Mouse (Mus musculus): ENCODE data around the gene Usp4.
"Not testable (repeated sequence)": the region's sequence is repeated elsewhere in the genome, so short reads cannot be mapped to it uniquely, and the experiment has no call there.

Gene Usp4

DNA sequence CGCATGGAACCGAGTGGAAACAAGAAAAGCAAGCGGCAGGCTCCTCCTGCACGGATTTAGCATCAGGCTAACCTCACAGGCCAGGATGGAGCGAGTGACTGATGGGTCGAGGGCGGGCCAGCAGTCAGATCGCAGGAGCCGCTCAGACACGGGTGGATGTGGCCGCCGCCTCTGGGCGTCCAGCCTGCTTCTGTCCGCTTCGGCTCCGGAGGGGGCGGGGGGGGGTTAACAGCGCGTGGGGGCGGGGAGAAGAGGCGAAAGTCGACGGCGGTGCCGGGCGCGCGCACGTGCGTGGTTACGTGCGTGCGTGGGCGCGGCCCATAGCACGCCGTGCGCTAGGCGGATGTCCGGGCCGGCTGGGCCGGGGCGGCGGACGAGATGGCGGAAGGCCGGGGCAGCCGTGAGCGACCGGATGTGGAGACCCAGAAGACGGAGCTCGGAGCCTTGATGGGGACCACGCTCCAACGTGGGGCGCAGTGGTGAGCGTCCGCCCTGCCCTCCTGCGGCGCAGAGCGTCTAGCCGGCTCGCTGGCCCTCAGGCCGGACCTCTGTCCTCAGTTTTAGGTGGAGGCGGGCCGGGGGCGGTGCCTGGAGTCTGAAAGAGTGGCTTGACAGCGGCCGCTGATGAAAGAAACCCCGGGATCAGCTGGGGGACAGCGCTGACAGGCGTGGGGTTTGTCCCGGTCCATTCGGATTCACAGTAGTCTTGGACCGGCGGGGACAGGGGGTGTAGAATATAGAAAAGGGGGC, at the start of gene Usp4:
Gene Usp4 (plus strand): TSS at position 314 of the 750 bp plus-strand sequence.
- peak; percentile 83 for DNase-seq (ENCODE audit: low spot score)

DNA sequence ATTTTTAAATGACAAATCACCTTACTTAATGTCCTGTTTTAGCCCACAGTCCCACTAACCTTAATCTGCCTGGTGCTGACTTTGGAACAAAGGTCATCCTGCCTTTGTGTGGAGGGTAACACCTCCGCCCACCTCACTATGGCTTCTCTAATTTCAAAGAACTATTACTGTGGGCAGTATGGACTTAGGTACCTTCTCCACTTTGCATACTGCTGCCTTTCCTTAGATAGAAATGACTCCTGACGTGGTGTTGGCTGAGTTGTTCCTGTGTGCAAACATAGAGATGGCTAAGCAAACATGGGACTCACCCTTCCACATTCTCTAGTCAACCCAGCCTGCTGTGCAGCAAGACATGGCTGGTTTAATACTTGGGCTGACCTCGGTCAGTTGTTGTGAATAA, 45.8 kb upstream of the Usp4 start:
- DNase-seq (ENCODE audit: low spot score), result no peak

DNA sequence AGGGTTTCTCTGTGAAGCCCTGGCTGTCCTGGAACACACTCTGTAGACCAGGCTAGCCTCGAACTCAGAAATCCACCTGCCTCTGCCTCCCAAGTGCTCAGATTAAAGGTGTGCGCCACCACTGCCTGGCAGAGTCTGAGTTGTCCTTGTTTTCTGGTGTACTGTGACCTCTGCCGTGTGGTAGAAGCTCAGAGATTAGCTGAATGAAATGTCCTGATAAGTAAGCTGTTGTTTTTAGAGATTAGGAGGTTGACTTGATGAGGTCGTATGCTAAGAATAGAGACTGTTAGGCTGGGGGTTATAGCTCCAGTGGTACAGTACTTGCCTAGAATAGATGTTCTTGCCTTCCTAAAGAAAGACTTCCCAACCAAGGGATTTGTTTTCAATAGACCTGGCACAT, 42.9 kb upstream of the Usp4 start:
- no peak for DNase-seq (ENCODE audit: low spot score)

- no peak for DNase-seq (ENCODE audit: low spot score)
These were observed 42.5 kb upstream of the Usp4 start for GRCm38 (mm10) chr9:108305170-108305569.

DNA sequence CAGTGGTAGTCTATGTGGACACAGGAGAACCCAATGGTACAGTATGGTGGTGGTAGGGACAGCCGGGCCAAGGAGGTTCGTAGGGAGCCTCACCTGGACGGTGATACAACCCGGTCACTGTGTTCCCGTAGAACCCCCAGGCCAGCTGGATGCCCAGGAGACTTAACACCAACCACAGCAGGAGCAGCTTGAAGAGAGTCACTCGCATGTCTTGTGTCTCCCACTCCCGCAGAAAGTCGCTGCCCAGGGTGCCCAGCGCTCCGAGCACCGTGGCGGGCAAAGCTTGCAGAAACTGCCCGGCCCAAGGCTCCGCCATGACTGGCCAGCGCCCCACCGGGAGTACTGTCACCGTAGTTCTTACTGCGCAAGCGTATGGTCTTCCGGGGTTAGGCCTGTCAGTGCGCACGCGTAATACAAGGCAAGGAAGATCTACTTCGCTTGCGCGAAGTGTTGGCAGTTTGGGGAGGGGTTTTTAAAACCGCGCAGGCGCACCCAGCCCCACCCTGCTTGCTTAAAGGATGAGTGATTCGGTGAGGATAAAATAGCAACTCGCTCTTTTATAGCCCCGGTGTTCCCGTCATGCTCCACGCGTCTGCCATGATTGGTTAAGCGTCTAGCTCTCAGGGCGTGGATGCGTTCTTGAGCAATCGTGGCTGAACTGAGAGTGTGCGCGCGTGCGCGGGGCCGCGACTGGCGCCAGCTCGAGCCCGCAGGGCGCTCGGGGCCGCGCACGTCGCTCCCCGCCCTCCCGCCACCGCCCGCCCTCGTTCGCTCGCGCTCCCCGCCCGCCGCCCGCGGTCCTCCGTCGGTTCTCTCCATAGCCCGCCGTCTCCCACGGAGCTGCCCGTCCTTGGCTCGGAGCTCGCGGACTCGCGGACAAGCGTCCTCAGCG, 41.8 kb upstream of the Usp4 start, which contains the start of the genes Rhoa and Tcta:
Gene Rhoa (plus strand): TSS at position 501 of the 892 bp plus-strand sequence.
Gene Tcta (minus strand): TSS at position 532 of the 892 bp plus-strand sequence.
- peak; percentile 100 for DNase-seq (ENCODE audit: low spot score)

DNA sequence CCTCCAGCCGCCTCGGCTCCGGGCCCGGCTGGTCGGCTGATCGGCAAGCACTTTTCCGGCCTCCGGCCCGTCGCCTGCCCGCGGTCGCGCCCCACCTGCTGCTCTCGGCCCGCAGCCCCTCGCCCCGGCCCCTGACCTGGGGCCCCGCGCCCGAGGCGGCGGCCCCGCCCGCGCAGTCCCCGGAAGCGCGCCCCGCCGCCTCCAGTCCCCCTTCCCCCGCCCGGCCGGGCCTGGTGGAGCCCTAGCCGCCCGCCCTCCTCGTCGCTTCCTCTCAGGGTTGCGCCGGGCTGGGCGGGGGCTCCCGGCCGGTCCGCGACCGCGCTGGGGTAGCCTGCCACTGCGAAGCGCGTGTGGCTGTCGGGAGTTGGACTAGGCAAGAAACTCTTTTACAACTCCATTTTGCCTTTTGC, 41.1 kb upstream of the Usp4 start:
- no peak for DNase-seq (ENCODE audit: low spot score)

GRCm38 (mm10) chr9:108307021-108307807, 40.4 kb upstream of the Usp4 start:
- no peak for DNase-seq (ENCODE audit: low spot score)

- no peak for DNase-seq (ENCODE audit: low spot score)
These were observed 39.5 kb upstream of the Usp4 start for GRCm38 (mm10) chr9:108308141-108308540.

GRCm38 (mm10) chr9:108317572-108317971, 30.1 kb upstream of the Usp4 start:
- no peak for DNase-seq (ENCODE audit: low spot score)

DNA sequence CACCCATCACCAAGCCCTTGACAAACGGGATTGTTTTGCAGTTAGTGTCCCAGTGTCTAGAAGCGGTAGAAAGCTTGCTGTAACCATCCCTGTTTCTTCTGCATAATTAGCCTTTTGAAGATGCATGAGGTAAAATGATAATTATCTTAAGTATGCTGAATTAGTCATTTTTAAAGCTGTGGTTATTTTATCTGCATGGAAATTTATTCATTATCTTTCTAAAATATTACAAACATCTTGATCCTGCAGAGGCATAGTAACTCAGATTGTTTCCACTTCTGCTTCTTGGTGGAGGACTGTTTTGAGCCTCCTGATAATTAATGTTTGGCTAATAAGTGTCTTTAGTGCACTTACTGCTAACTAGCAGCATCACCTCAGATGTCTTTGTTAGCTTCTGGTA, 29.2 kb upstream of the Usp4 start:
- no peak for DNase-seq (ENCODE audit: low spot score)

DNA sequence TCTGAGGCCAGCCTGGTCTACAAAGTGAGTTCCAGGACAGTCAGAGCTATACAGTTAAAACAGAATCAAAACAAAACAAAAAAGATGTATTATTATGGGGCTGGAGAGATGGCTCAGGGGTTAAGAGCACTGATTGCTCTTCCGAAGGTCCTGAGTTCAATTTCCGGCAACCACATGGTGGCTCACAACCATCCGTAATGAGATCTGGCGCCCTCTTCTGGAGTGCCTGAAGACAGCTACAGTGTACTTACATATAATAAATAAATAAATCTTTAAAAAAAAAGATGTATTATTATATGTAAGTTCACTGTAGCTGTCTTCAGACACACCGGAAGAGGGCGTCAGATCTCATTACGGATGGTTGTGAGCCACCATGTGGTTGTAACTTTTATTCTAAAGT, 25.6 kb upstream of the Usp4 start:
- not testable (repeated sequence) for DNase-seq (ENCODE audit: low spot score)

DNA sequence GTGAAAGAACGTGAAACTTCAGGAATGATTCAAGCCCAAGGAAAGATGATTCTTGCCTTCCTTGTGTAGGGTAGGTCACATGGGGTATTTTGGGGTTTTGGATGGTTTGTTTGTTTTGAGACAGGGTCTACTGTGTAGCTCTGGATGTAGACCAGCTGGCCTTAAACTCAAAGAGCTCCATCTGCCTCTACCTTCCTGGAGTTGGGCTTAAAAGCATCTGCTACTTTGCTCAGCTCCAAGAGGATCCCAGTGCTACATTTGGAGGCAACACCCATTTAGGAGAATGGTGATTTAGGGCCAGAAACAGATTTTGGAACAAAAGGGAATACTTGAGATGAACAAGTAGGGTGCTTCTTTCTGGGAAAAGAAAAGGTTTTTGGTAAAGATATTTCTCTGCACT, 22.9 kb upstream of the Usp4 start:
- no peak for DNase-seq (ENCODE audit: low spot score)

GRCm38 (mm10) chr9:108325811-108326210, 21.8 kb upstream of the Usp4 start:
- no peak for DNase-seq (ENCODE audit: low spot score)

DNA sequence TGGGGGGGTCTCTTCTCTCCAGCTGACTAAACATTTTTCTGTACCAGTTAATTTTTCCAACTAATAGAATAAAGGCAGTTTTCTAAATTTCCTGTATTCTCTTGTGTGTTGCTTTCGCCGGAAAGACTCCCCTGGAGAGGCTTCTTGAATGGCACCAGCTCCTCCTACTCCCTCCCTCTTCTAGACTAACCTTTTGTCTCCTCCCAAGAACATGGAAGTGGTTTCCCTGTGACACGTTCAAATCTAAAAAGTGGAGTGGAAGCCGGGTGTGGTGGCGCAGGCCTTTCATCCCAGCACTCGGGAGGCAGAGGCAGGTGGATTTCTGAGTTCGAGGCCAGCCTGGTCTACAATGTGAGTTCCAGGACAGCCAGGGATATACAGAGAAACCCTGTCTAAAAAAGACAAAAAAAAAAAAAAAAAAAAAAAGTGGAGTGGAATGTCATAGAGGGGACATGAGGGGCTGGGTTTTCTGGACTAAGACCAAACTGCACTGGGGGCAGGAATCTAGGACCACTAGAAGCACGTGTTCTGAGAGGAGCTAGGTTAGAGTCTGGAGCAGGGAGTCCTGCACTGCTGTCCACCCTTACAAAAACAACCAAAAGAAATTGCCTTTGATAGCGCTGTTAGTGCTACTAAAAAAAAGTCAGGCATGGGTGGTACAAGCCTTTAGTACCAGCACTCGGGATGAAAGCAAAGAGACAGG, 9.7 kb upstream of the Usp4 start:
- DNase-seq (ENCODE audit: low spot score), result no peak

DNA sequence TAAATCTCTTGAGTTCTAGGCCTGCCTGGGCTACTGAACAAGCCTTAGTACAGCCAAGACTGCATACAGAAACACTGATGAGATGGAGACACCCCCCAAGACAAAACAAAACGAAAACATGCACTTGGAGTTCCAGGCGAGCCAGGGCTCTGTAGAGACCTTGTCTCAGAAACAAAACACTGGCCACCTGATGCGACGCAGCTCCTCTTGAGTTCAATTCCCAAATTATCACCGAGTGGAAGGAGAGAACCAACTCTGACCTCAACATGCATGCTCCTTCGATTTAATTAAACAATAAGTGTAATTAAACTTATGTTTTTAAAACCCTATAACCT, 9.1 kb upstream of the Usp4 start:
- DNase-seq (ENCODE audit: low spot score), result no peak

- peak; percentile 83 for DNase-seq (ENCODE audit: low spot score)
These were observed 8.5 kb upstream of the Usp4 start, which contains the start of gene Gpx1 for GRCm38 (mm10) chr9:108338886-108339781. TSS of gene Gpx1 (plus strand) at chr9:108338903.

DNA sequence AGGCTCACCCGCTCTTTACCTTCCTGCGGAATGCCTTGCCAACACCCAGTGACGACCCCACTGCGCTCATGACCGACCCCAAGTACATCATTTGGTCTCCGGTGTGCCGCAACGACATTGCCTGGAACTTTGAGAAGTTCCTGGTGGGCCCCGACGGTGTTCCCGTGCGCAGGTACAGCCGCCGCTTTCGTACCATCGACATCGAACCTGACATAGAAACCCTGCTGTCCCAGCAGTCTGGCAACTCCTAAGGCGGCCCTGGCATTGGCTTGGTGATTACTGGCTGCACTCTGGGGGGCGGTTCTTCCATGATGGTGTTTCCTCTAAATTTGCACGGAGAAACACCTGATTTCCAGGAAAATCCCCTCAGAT, 7.8 kb upstream of the Usp4 start:
- DNase-seq (ENCODE audit: low spot score), result no peak

GRCm38 (mm10) chr9:108340258-108341138, 7.2 kb upstream of the Usp4 start:
- no peak for DNase-seq (ENCODE audit: low spot score)

DNA sequence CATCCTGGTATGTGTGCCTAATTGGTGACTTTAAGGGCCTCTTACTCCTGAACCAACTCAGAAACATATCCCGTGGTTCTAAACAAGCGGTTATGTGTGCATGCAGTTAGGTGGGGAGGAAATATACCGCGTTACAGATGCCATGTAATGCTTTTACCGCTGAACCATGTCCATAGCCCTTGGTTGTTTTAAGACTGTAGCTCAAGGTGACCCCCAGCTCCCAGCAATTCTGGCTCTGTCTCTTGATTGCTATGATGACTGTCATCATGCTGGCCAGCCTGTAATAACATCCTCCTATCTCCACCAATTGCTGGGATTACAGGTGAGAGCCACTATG, 6.5 kb upstream of the Usp4 start:
- DNase-seq (ENCODE audit: low spot score), result no peak

DNA sequence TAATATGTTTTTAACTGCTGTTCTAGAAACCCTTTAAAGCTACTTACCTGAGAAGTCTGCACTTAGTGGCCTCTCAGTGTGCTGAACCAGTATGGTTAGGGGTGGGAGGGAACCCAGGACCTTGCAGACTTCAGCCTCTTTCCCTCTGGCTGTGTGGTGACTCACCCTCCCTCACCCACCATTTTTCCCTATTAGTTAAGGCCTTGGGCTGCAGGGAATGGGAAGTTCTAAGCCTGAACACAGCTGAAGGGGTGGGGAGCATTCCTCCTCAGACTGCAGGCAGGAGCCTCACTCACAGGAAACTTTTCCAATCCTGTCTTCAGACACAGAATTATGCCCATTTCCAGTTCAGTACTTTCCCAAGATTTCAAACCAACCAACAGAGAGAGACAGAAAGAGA, 5.9 kb upstream of the Usp4 start:
- DNase-seq (ENCODE audit: low spot score), result no peak

Measured in left cerebral cortex, adult 11 months (tissue).